Mouse (Mus musculus): ENCODE results near the gene Mafb. TPM values are rescaled to one million over a fixed set of nuclear protein-coding genes. Genes with fewer than 3 reads are reported as not detected.
A peak's percentile ranks its signal among the peaks of the same experiment; 100 is the strongest.

Mafb gene
- 2.9 and 12.5 TPM in 2 replicates for polyA plus RNA-seq (2011; ENCODE audit: insufficient read length, low read depth, missing spikeins)

- Histone ChIP-seq H3K27ac (ENCODE audit: insufficient read depth, low read length) (peak within 1 kb of the TSS; percentile 69), H3K4me1 (ENCODE audit: control insufficient read depth, insufficient read depth, low read length) (no peaks in the 10 kb centered on the region), H3K4me3 (ENCODE audit: insufficient read depth, low read length) (peak within 1 kb of the TSS; percentile 57)
- TF ChIP-seq POLR2A (IDR thresholded peaks at IDR 0.05; ENCODE audit: low read depth, low read length): peak; percentile 96
- TF ChIP-seq CTCF (IDR thresholded peaks at IDR 0.05; ENCODE audit: borderline replicate concordance, insufficient read depth, low read length): no peak
Observed at GRCm38 (mm10) chr2:160366980-160367338, at the start of gene Mafb. Gene Mafb (minus strand): TSS chr2:160367065.

GRCm38 (mm10) chr2:160415161-160415560 lies 48.3 kb upstream of the Mafb start:
- H3K27ac ChIP-seq (ENCODE audit: insufficient read depth, low read length): no peak overlapping the region
- no peak for TF ChIP-seq POLR2A (IDR thresholded peaks at IDR 0.05; ENCODE audit: low read depth, low read length)
- TF ChIP-seq CTCF (IDR thresholded peaks at IDR 0.05; ENCODE audit: borderline replicate concordance, insufficient read depth, low read length): no peak
- no peak overlapping the region for H3K4me3 ChIP-seq (ENCODE audit: insufficient read depth, low read length)
- H3K4me1 ChIP-seq (ENCODE audit: control insufficient read depth, insufficient read depth, low read length): no peaks in the 10 kb centered on the region

- TF ChIP-seq POLR2A (IDR thresholded peaks at IDR 0.05; ENCODE audit: low read depth, low read length) (no peak), CTCF (IDR thresholded peaks at IDR 0.05; ENCODE audit: borderline replicate concordance, insufficient read depth, low read length) (no peak)
- Histone ChIP-seq H3K27ac (ENCODE audit: insufficient read depth, low read length) (no peak overlapping the region), H3K4me1 (ENCODE audit: control insufficient read depth, insufficient read depth, low read length) (no peaks in the 10 kb centered on the region), H3K4me3 (ENCODE audit: insufficient read depth, low read length) (no peak overlapping the region)
Observed at GRCm38 (mm10) chr2:160414736-160415135, 47.9 kb upstream of the Mafb start.

GRCm38 (mm10) chr2:160413982-160414381 lies 47.1 kb upstream of the Mafb start:
- no peak for TF ChIP-seq POLR2A (IDR thresholded peaks at IDR 0.05; ENCODE audit: low read depth, low read length)
- no peak for TF ChIP-seq CTCF (IDR thresholded peaks at IDR 0.05; ENCODE audit: borderline replicate concordance, insufficient read depth, low read length)
- Histone ChIP-seq H3K4me3 (ENCODE audit: insufficient read depth, low read length) (no peak overlapping the region), H3K4me1 (ENCODE audit: control insufficient read depth, insufficient read depth, low read length) (no peaks in the 10 kb centered on the region), H3K27ac (ENCODE audit: insufficient read depth, low read length) (no peak overlapping the region)

DNA sequence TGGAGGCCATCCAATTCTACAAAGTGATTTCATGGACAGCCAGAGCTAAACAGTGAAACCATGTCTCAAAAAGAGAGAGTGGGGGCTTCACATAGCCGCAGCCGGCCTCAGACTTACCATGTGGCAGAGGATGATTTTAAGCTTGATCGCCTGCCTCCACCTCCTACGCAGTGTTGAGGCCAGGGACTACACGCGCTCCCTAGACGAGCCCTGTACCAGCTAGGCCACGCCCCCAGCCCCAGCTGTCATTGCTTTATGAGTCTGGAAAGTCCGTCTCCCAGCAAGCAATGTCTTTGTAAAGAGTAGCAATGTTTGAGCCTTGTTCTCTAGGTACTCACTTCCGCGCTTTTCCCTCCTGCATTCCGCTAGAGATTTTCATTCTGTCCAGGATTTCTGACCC lies 46.2 kb upstream of the Mafb start:
- TF ChIP-seq POLR2A (IDR thresholded peaks at IDR 0.05; ENCODE audit: low read depth, low read length) (no peak), CTCF (IDR thresholded peaks at IDR 0.05; ENCODE audit: borderline replicate concordance, insufficient read depth, low read length) (no peak)
- Histone ChIP-seq H3K4me1 (ENCODE audit: control insufficient read depth, insufficient read depth, low read length) (no peaks in the 10 kb centered on the region), H3K4me3 (ENCODE audit: insufficient read depth, low read length) (no peak overlapping the region), H3K27ac (ENCODE audit: insufficient read depth, low read length) (no peak overlapping the region)

GRCm38 (mm10) chr2:160411431-160411830 lies 44.6 kb upstream of the Mafb start:
- no peak overlapping the region for H3K27ac ChIP-seq (ENCODE audit: insufficient read depth, low read length)
- H3K4me3 ChIP-seq (ENCODE audit: insufficient read depth, low read length): no peak overlapping the region
- no peaks in the 10 kb centered on the region for H3K4me1 ChIP-seq (ENCODE audit: control insufficient read depth, insufficient read depth, low read length)
- TF ChIP-seq POLR2A (IDR thresholded peaks at IDR 0.05; ENCODE audit: low read depth, low read length) (no peak), CTCF (IDR thresholded peaks at IDR 0.05; ENCODE audit: borderline replicate concordance, insufficient read depth, low read length) (no peak)

GRCm38 (mm10) chr2:160407720-160408119 lies 40.9 kb upstream of the Mafb start:
- H3K4me1 ChIP-seq (ENCODE audit: control insufficient read depth, insufficient read depth, low read length): no peaks in the 10 kb centered on the region
- H3K4me3 ChIP-seq (ENCODE audit: insufficient read depth, low read length): no peak overlapping the region
- no peak overlapping the region for H3K27ac ChIP-seq (ENCODE audit: insufficient read depth, low read length)
- no peak for TF ChIP-seq POLR2A (IDR thresholded peaks at IDR 0.05; ENCODE audit: low read depth, low read length)
- 0 out of 2 replicates have a peak, but pooled peaks have one; percentile 21 for TF ChIP-seq CTCF (IDR thresholded peaks at IDR 0.05; ENCODE audit: borderline replicate concordance, insufficient read depth, low read length)

DNA sequence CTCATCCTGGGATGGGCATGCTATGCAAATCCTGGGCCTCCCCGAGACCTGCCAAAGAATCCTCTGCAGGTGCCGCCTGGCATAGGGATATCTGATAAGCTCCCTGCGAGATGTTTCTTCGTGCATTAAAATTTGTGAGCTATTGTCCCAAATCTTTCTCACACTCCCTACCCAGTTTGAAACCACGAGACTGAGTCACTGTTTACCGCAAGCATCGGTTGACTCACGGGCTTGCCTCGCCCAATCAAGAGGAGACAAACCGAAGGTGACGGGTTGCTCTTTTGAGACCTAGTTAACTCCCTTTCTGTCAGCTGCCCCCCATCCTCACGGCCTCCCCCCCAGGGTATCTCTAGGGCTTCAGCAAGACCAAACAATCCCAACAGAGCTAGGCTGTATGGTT lies 30.9 kb upstream of the Mafb start:
- no peaks in the 10 kb centered on the region for H3K4me1 ChIP-seq (ENCODE audit: control insufficient read depth, insufficient read depth, low read length)
- H3K27ac ChIP-seq (ENCODE audit: insufficient read depth, low read length): no peak overlapping the region
- TF ChIP-seq CTCF (IDR thresholded peaks at IDR 0.05; ENCODE audit: borderline replicate concordance, insufficient read depth, low read length) (no peak), POLR2A (IDR thresholded peaks at IDR 0.05; ENCODE audit: low read depth, low read length) (no peak)

GRCm38 (mm10) chr2:160394735-160395134 lies 27.9 kb upstream of the Mafb start:
- no peak for TF ChIP-seq POLR2A (IDR thresholded peaks at IDR 0.05; ENCODE audit: low read depth, low read length)
- no peak overlapping the region for H3K4me3 ChIP-seq (ENCODE audit: insufficient read depth, low read length)
- no peak overlapping the region for H3K27ac ChIP-seq (ENCODE audit: insufficient read depth, low read length)
- no peaks in the 10 kb centered on the region for H3K4me1 ChIP-seq (ENCODE audit: control insufficient read depth, insufficient read depth, low read length)

More for the DNA sequence above, 30.9 kb upstream of the Mafb start:
- no peak overlapping the region for H3K4me3 ChIP-seq (ENCODE audit: insufficient read depth, low read length)

- no peak for TF ChIP-seq CTCF (IDR thresholded peaks at IDR 0.05; ENCODE audit: borderline replicate concordance, insufficient read depth, low read length)
- TF ChIP-seq POLR2A (IDR thresholded peaks at IDR 0.05; ENCODE audit: low read depth, low read length): no peak
- Histone ChIP-seq H3K27ac (ENCODE audit: insufficient read depth, low read length) (no peak overlapping the region), H3K4me1 (ENCODE audit: control insufficient read depth, insufficient read depth, low read length) (no peaks in the 10 kb centered on the region), H3K4me3 (ENCODE audit: insufficient read depth, low read length) (no peak overlapping the region)
Observed at GRCm38 (mm10) chr2:160392648-160393047, 25.8 kb upstream of the Mafb start.

DNA sequence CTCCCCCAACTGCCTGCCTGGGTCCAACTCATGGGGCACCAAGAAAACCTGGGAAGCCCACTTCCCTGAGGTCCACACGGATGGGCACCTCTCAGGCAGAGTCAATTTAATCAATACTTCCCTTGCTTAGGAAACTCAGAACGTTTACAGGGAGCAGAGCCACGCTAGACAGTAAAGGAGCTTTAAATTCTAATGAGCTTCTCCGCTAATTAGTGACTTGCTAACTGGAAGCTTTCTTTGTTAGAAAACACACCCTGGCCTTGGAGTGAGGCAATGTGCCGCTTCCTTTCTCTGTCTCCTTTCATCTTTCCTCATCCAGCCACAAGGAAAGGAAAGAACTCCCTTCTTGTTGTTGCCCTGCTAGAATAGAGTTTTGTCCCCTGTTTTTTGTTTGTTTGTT lies 21.7 kb upstream of the Mafb start:
- TF ChIP-seq CTCF (IDR thresholded peaks at IDR 0.05; ENCODE audit: borderline replicate concordance, insufficient read depth, low read length): no peak
- TF ChIP-seq POLR2A (IDR thresholded peaks at IDR 0.05; ENCODE audit: low read depth, low read length): no peak
- Histone ChIP-seq H3K27ac (ENCODE audit: insufficient read depth, low read length) (no peak overlapping the region), H3K4me3 (ENCODE audit: insufficient read depth, low read length) (no peak overlapping the region), H3K4me1 (ENCODE audit: control insufficient read depth, insufficient read depth, low read length) (no peaks in the 10 kb centered on the region)

All from embryonic fibroblast, embryonic 13.5 days (primary cell).